Mouse (Mus musculus) left cerebral cortex, adult 2 months (tissue): ENCODE results near the gene Mlh1. TPM values are rescaled to one million over a fixed set of nuclear protein-coding genes. Genes with fewer than 3 reads are reported as not detected.

Experiments
- DNase-seq, 2 experiments: peaks; one replicate each; pipeline ENCODE4 v3.0.0; 2021 to 2022; ENCODE audit warnings: low spot score in 2 of 2, mixed read lengths in 1 of 2; ENCODE audit errors: extremely low spot score in 1 of 2
- H3K27ac ChIP-seq: fragments of 200-600 bp; 2 replicates; pipeline ENCODE4 v1.8.1; 2022
- H3K4me3 ChIP-seq: fragments of 200-600 bp; 2 replicates; pipeline ENCODE4 v1.8.1; 2022
- CTCF ChIP-seq: fragments of 200-600 bp; IDR thresholded peaks from 2 replicates; pipeline ENCODE4 v1.8.1; 2022; ENCODE audit warnings: antibody characterized with exemption, mild to moderate bottlenecking, moderate library complexity
- intact Hi-C: fragments of 180-260 bp; cut with DNase I; formaldehyde crosslinking; loops from one replicate; pipeline ENCODE4 v1.15.1; 2025
- total RNA-seq, 2 experiments: library from RNA; stranded (reverse); gene quantifications; 2 replicates each; pipeline ENCODE4 v1.2.3; 2021

Gene Mlh1
- total RNA-seq, 2 experiments from 2014 or later = 12.3 to 18.1 TPM

- Histone ChIP-seq H3K27ac (no peak overlapping the region), H3K4me3 (no peak overlapping the region)
- peak in 1 of 2 experiments; percentile 20 for DNase-seq
- peak; percentile 61 for TF ChIP-seq CTCF
- intact Hi-C loops = no loop called here
These were observed 23.8 kb downstream of the Mlh1 start for GRCm38 (mm10) chr9:111247682-111248246.

DNA sequence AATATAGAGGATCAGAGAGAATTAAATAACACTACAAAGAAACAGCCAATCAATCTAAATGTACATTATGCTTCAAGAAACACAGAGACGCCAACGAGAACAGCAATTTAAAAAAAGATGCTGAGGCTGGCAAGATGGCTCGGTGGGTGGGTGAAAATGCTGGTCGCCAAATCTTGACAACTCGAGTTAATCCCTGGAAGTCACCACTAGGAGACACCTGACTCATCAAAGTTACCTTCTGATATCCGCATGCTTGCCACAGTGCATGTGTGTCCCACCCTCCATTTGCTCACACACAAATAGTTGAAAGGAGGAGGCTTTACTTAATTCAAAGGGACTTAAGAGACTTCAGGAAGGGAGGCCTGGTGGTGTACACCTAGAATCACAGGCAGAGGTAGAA is 26.0 kb downstream of the Mlh1 start:
- Histone ChIP-seq H3K27ac (no peak overlapping the region), H3K4me3 (no peak overlapping the region)
- intact Hi-C loops = no loop called here
- DNase-seq = no peak
- peak; percentile 2; the same call in 1 of the 2 replicates for TF ChIP-seq CTCF

- H3K27ac ChIP-seq = no peak overlapping the region
- TF ChIP-seq CTCF = no peak
- intact Hi-C loops = no loop called here
- H3K4me3 ChIP-seq = no peak overlapping the region
- no peak for DNase-seq
These were observed 28.2 kb downstream of the Mlh1 start for GRCm38 (mm10) chr9:111243384-111243783.

GRCm38 (mm10) chr9:111239821-111240220 is 31.8 kb downstream of the Mlh1 start:
- no peak overlapping the region for H3K4me3 ChIP-seq
- H3K27ac ChIP-seq = no peak overlapping the region
- TF ChIP-seq CTCF = no peak
- intact Hi-C loops = no loop called here
- DNase-seq = no peak

DNA sequence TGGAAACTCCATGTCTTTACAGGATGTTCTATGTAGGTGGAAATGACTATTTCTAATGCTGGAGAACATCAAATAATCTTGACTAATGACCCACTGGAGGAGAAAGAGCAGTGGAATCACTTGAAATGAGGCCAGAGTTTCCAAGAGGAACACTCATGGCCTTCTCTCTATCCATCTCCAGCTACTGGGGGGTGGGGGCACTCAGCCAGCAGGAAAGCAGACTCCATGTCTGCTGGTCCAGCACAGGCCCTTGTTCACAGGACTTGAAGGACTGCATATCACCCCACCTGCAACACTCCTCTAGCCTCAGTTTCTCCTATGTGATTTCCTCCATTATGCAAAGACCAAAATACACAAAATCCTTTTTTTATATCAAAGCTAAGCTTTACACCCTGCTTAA is 33.9 kb downstream of the Mlh1 start:
- Histone ChIP-seq H3K27ac (no peak overlapping the region), H3K4me3 (no peak overlapping the region)
- no peak for TF ChIP-seq CTCF
- no peak for DNase-seq
- intact Hi-C loops = no loop called here

DNA sequence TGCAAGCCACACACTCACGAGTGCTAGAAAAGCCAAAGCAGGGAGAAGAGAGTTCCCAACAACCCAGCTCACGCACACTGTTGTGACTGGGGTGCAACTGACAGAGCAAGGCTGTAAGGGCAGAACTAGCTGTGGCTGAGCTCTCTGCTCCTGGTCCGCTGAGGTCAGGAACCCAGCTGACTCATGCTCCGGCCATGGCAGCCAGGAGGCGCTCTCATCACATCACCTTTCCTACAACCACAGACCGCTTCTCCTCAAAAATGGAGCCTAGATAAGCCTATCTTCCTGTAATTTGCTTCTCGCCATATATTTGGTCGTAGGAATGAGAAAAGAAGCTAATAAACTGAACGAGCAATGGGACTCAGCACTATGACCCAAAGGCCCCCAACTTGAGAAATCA is 36.9 kb downstream of the Mlh1 start:
- no peak; the same call in 1 of the 2 replicates for TF ChIP-seq CTCF
- intact Hi-C loops = no loop called here
- no peak overlapping the region for H3K27ac ChIP-seq

DNA sequence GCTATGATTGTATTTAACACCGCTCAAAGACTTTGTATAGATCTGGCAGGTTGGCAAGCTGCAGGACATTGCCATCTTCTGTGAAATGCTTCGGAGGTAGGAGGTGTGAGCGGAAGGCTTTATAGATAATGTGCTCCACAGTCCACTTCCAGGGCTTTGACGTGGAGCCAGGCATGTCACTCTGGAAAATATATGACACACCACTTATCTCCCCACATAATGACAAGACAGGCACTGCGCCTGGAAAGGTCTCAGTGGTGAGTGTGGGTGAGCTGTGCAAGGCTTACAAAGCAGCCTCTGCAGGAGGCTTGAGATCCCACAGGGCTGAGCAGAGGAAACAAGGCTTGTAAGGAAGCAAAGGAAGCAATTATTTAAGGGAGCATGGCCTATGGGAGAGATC is 43.1 kb downstream of the Mlh1 start:
- H3K27ac ChIP-seq = no peak overlapping the region
- intact Hi-C loops = no loop called here
- no peak overlapping the region for H3K4me3 ChIP-seq
- DNase-seq = no peak
- no peak for TF ChIP-seq CTCF

More for the DNA sequence above, 36.9 kb downstream of the Mlh1 start:
- no peak overlapping the region for H3K4me3 ChIP-seq
- no peak for DNase-seq

DNA sequence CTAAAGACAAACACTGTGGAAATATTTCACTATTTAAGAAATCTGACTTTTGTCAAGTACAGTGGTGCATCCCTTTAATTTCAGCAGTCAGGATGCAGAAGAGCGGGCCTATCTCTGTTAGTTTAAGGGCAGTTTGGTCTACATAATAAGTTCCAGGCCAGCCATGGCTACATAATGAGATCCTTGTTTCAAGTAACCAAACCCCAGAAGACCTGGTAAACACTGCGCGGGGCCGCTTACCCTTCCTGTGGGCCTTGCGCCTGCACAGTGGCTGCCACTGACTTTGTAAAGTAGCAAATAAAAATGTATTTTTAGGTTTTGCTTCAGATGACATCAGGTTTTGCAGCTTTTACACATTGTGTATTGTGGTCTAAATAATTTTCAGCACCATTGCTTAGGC is 48.2 kb downstream of the Mlh1 start:
- Histone ChIP-seq H3K27ac (no peak overlapping the region), H3K4me3 (no peak overlapping the region)
- no peak for DNase-seq
- intact Hi-C loops = no loop called here
- no peak for TF ChIP-seq CTCF

- no peak for TF ChIP-seq CTCF
- Histone ChIP-seq H3K4me3 (no peak overlapping the region), H3K27ac (no peak overlapping the region)
- DNase-seq = no peak
- intact Hi-C loops = no loop called here
These were observed 50.0 kb downstream of the Mlh1 start for GRCm38 (mm10) chr9:111221580-111221979.

GRCm38 (mm10) chr9:111220551-111221080 is 51.0 kb downstream of the Mlh1 start:
- no peak for TF ChIP-seq CTCF
- DNase-seq = no peak
- Histone ChIP-seq H3K27ac (no peak overlapping the region), H3K4me3 (no peak overlapping the region)
- intact Hi-C loops = no loop called here

GRCm38 (mm10) chr9:111216424-111216823 is 55.2 kb downstream of the Mlh1 start:
- TF ChIP-seq CTCF = no peak
- intact Hi-C loops = no loop called here

DNA sequence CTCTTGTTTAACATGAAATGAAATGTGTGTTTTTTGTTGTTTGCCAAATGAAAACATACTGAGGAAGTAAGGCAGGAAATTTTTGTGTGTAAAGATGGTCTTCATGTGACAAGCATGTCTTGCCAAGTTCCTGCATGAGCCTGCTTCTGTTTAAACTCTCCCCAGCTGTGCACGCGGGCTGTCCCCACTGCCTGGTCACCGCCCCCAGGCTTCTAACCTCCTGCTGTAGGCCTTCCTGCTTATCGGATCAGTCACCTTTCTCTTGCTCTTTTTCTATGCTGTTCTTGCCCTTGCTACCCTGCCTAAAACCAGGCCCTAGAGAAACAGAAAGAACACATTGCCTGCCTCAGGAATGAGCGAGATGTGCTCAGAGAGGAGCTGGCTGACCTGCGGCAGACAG is 58.1 kb downstream of the Mlh1 start:
- DNase-seq = no peak
- TF ChIP-seq CTCF = no peak
- H3K27ac ChIP-seq = no peak overlapping the region
- intact Hi-C loops = no loop called here
- H3K4me3 ChIP-seq = no peak overlapping the region

More at GRCm38 (mm10) chr9:111216424-111216823, 55.2 kb downstream of the Mlh1 start:
- H3K27ac ChIP-seq = no peak overlapping the region
- no peak for DNase-seq
- H3K4me3 ChIP-seq = no peak overlapping the region
